Comparison of ENCODE assay signal across 18 mouse cellular contexts in the genomic region with DNA sequence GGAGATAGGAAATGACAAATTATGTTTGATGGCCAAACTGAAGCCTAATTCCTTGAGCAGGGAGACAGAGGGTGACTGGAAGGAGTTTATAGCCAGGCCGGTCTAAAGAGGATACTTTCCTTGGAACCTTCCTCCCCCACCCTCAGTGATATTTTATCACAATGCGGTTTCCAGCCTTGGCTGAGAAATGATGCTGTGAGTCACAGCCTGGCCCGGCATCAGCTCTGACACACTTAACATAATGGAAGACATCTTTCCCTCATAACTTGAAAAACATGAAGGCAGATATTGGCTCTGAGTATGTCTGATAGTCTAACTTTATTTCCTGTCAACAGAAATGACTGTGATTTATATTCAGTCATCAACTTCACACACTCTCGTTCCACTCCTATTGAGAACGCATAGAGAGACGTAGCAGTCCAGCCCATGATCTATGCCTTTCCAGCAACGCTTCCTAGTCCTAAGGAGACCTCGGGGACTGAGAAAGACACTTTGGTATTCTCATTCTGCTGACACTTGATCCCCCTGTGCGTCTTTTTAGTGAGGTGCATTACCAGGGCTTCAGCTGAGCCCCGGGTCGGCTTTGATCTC. TPM values are rescaled to one million over a fixed set of nuclear protein-coding genes. Genes with fewer than 3 reads are reported as not detected.
DNase-seq lines count a peak whose midpoint lies in the region; ATAC-seq and TF ChIP-seq lines count a peak whose summit lies in the region.
"Had no signal": no experiment of that assay in that cellular context is flagged by ENCODE, and none has a peak within 500 bp of the region (broad histone marks: within the 10 kb centered on the region; RNA-seq: fewer than 3 reads in every experiment).

No protein-coding gene starts in this region.

- H3K27me3 ChIP-seq in C2C12 (ENCODE audit: control insufficient read depth, insufficient read depth, insufficient read length), result no peaks in the 10 kb centered on the region
- no peaks in the 10 kb centered on the region for H3K27me3 ChIP-seq in midbrain, embryonic 16.5 days (ENCODE audit: control insufficient read depth, insufficient read depth, low read depth, low read length)
- H3K27me3 ChIP-seq: liver, embryonic 13.5 days; midbrain, embryonic 13.5 days; Patski had no signal

- intact Hi-C loops in gastrocnemius, adult 2 months (cut with DNase I), result loop anchor here (10.0 kb wide), 1 partner anchor 867 kb away; the partner anchor contains the start of gene Dhrs7

- TF ChIP-seq CTCF in gastrocnemius, adult 2 months (IDR thresholded peaks at IDR 0.05), result no peak
- TF ChIP-seq CTCF in C2C12 (IDR thresholded peaks at IDR 0.05; ENCODE audit: control insufficient read depth, insufficient read depth, insufficient read length), result no peak

- DNase-seq in gastrocnemius, adult 2 months, result peak; percentile 56
- no peak for DNase-seq in gastrocnemius, postnatal 10 days
- peak; percentile 49 to 55 for DNase-seq in left cerebral cortex, adult 18-20 months (ENCODE audit: low spot score in 2 of 2)
- no peak for DNase-seq in left cerebral cortex, adult 8-10 months (ENCODE audit: low spot score in 2 of 2)
- peak; percentile 59 to 62 for DNase-seq in adrenal gland, postnatal 36 days
- DNase-seq: cerebellum, adult 11-12 months; kidney, adult 11 months; liver, embryonic 13.5 days; lung, postnatal 36 days; right cerebral cortex, postnatal 14 days; thymus, postnatal 36 days had no signal

- no peak overlapping the region for H3K27ac ChIP-seq in gastrocnemius, adult 2 months
- H3K27ac ChIP-seq in midbrain, embryonic 16.5 days (ENCODE audit: low read length), result no peak overlapping the region
- H3K27ac ChIP-seq: liver, embryonic 13.5 days; midbrain, embryonic 13.5 days; neural tube, embryonic 13.5 days had no signal

- no peaks in the 10 kb centered on the region for H3K4me1 ChIP-seq in midbrain, embryonic 16.5 days (ENCODE audit: control insufficient read depth, insufficient read depth, low read length)
- H3K4me1 ChIP-seq: liver, embryonic 13.5 days; midbrain, embryonic 13.5 days; neural tube, embryonic 13.5 days had no signal

- no peak overlapping the region for H3K9ac ChIP-seq in midbrain, embryonic 16.5 days (ENCODE audit: low read depth, low read length)
- H3K9ac ChIP-seq: liver, embryonic 13.5 days; midbrain, embryonic 13.5 days; neural tube, embryonic 13.5 days had no signal

- no peaks in the 10 kb centered on the region for H3K36me3 ChIP-seq in C2C12 (ENCODE audit: control insufficient read depth, insufficient read depth)
- H3K36me3 ChIP-seq in midbrain, embryonic 16.5 days (ENCODE audit: control insufficient read depth, insufficient read depth, low read length), result no peaks in the 10 kb centered on the region
- H3K36me3 ChIP-seq: liver, embryonic 13.5 days; midbrain, embryonic 13.5 days; neural tube, embryonic 13.5 days had no signal

- H3K4me3 ChIP-seq in gastrocnemius, adult 2 months, result no peak overlapping the region
- no peak overlapping the region for H3K4me3 ChIP-seq in C2C12 (ENCODE audit: insufficient read depth, poor library complexity, severe bottlenecking)
- H3K4me3 ChIP-seq in midbrain, embryonic 16.5 days (ENCODE audit: low read depth, low read length), result no peak overlapping the region
- H3K4me3 ChIP-seq: erythroblast, embryonic 14.5 days; liver, embryonic 13.5 days; midbrain, embryonic 13.5 days; neural tube, embryonic 13.5 days had no signal

- no peaks in the 10 kb centered on the region for H3K79me3 ChIP-seq in C2C12 (ENCODE audit: low read depth)

- no peak overlapping the region for H3ac ChIP-seq in C2C12 (ENCODE audit: control insufficient read depth, insufficient read length, low read depth)

- H3K4me2 ChIP-seq in midbrain, embryonic 16.5 days (ENCODE audit: low read length), result no peak overlapping the region
- H3K4me2 ChIP-seq: liver, embryonic 13.5 days; midbrain, embryonic 13.5 days; neural tube, embryonic 13.5 days had no signal

- no peaks in the 10 kb centered on the region for H3K9me3 ChIP-seq in midbrain, embryonic 16.5 days (replicated peaks; ENCODE audit: control insufficient read depth, low read length, poor library complexity, severe bottlenecking)
- H3K9me3 ChIP-seq: liver, embryonic 13.5 days; midbrain, embryonic 13.5 days; neural tube, embryonic 13.5 days had no signal

- no peak for ATAC-seq in midbrain, embryonic 16.5 days
- no peak for ATAC-seq in monocyte, adult 5-6 weeks (replicated peaks; ENCODE audit: insufficient number of reproducible peaks, low FRiP score, low TSS enrichment, poor library complexity, severe bottlenecking)
- ATAC-seq: midbrain, embryonic 13.5 days; Patski had no signal

- 82% methylated on average over 11 of the region's 11 CpGs for WGBS in midbrain, embryonic 16.5 days

- no peaks in the 10 kb centered on the region for H3K79me2 ChIP-seq in C2C12 (ENCODE audit: control insufficient read depth, insufficient read depth)

TF ChIP-seq in C2C12, 6 proteins besides CTCF, POLR2A, EP300 and RAD21:
- TF ChIP-seq FOSL1 (IDR thresholded peaks at IDR 0.05; ENCODE audit: insufficient read depth, low read length, poor library complexity, severe bottlenecking) (peak; percentile 78), MYOG (IDR thresholded peaks at IDR 0.05; ENCODE audit: control insufficient read depth, extremely low read depth, insufficient read length) (no peak)

RNA-seq across cellular contexts. Expression of gene Tmem30b, which starts 14.2 kb away (rescaled TPM):
- under 1 TPM; 0.26 to 0.50 TPM for total RNA-seq in gastrocnemius, adult 2 months (2021)
- total RNA-seq in gastrocnemius, postnatal 10 days (2021), result 1 to 10 TPM; 1.2 to 1.4 TPM
- total RNA-seq in left cerebral cortex, adult 18-20 months (2021), result under 1 TPM; 0.30 to 0.40 TPM
- under 1 TPM; 0.11 to 0.93 (median 0.36) TPM for total RNA-seq in left cerebral cortex, adult 8-10 months (2022)
- not detected for polyA plus RNA-seq in C2C12 (2012; fragmentation: generic; extraction: Trizol)
- total RNA-seq in adrenal gland, postnatal 36 days (2021), result under 1 TPM; 0.10 to 0.13 TPM
- polyA plus RNA-seq in midbrain, embryonic 16.5 days (2015; fragmentation: Nextera tagmentation; extraction: Ambion mirVana), result 0.18 and 0.37 TPM in 2 replicates
- total RNA-seq in monocyte, adult 5-6 weeks (2017), result not detected in 3 replicates
- polyA plus RNA-seq: erythroblast, embryonic 14.5 days; Patski had no signal

RNA-seq across cellular contexts. Expression of gene Prkch, which starts 52.6 kb away (rescaled TPM):
- total RNA-seq in gastrocnemius, adult 2 months (2021), result 1 to 10 TPM; 5.5 to 7.6 TPM
- total RNA-seq in gastrocnemius, postnatal 10 days (2021), result 10 to 100 TPM; 10.8 to 13.0 TPM
- 1 to 10 TPM; 4.8 to 5.6 TPM for total RNA-seq in left cerebral cortex, adult 18-20 months (2021)
- 10 to 100 TPM; 11.2 to 13.2 (median 12.5) TPM for total RNA-seq in left cerebral cortex, adult 8-10 months (2022)
- polyA plus RNA-seq in C2C12 (2012; fragmentation: generic; extraction: Trizol), result 0.02 TPM
- 10 to 100 TPM; 11.2 to 16.3 TPM for total RNA-seq in adrenal gland, postnatal 36 days (2021)
- 10.4 and 13.4 TPM in 2 replicates for polyA plus RNA-seq in midbrain, embryonic 16.5 days (2015; fragmentation: Nextera tagmentation; extraction: Ambion mirVana)
- total RNA-seq in monocyte, adult 5-6 weeks (2017), result 140 to 209 TPM (median 154 TPM) in 3 replicates

Comparison
In these comparisons a context has a peak if more than half of its experiments do, and no peak if none do; other contexts are left out.
1. DNase-seq: peak in gastrocnemius, adult 2 months (single experiment), left cerebral cortex, adult 18-20 months (2 of 2) and adrenal gland, postnatal 36 days (2 of 2); none in gastrocnemius, postnatal 10 days (single experiment) and left cerebral cortex, adult 8-10 months (0 of 2).